Mouse (Mus musculus) ES-Bruce4 (cell line): ENCODE measurements around the gene Dpy19l1.

Experiments used
- CTCF ChIP-seq: IDR thresholded peaks from one replicate; pipeline ENCODE4 v1.8.1; 2011; ENCODE audit warnings: low read depth, low read length
- EP300 ChIP-seq: IDR thresholded peaks from 2 replicates; pipeline ENCODE4 v1.6.1; 2011; ENCODE audit warnings: low read depth, low read length; ENCODE audit not compliant: insufficient read depth

GRCm38 (mm10) chr9:24387230-24387629 is 115.7 kb downstream of the Dpy19l1 start:
- TF ChIP-seq EP300: no peak
- no peak for TF ChIP-seq CTCF
